Mouse (Mus musculus) kidney, adult 2 months (tissue): ENCODE results near the gene Agps.

ENCODE experiments used
- CTCF ChIP-seq: fragments of 200-500 bp; conservative IDR thresholded peaks from 2 replicates; pipeline ENCODE4 v1.5.1; 2011; ENCODE audit warnings: low read depth, mild to moderate bottlenecking, control low read depth, low read length, moderate library complexity, mixed read lengths; ENCODE audit not compliant: insufficient read depth, insufficient read length
- POLR2A ChIP-seq: fragments of 200-500 bp; IDR thresholded peaks from one replicate; pipeline ENCODE4 v1.6.1; 2011; ENCODE audit warnings: low read depth, low read length, control low read depth

GRCm38 (mm10) chr2:75926061-75926460, 94.1 kb downstream of the Agps start:
- TF ChIP-seq CTCF (no peak), POLR2A (no peak)
